Mouse (Mus musculus): ENCODE data around the gene Itm2b. TPM values are rescaled to one million over a fixed set of nuclear protein-coding genes. Genes with fewer than 3 reads are reported as not detected.
A peak's percentile ranks its signal among the peaks of the same experiment; 100 is the strongest.

Itm2b gene
- total RNA-seq (2021): 100 to 1,000 TPM; 281 to 288 TPM
- long read RNA-seq, experiment 1, transcript Itm2b-201 (6 exons, 1,796 nt): major isoform, 317 of 328 reads
- long read RNA-seq, experiment 1, partial matches to known transcripts: 4 of 328 reads
- long read RNA-seq, experiment 1, other reads (novel, unspliced or antisense): 5 of 328 reads
- long read RNA-seq, experiment 2, transcript Itm2b-201 (6 exons, 1,796 nt): major isoform, 250 of 260 reads
- long read RNA-seq, experiment 2, partial matches to known transcripts: 8 of 260 reads
- long read RNA-seq, experiment 2, other reads (novel, unspliced or antisense): 2 of 260 reads

DNA sequence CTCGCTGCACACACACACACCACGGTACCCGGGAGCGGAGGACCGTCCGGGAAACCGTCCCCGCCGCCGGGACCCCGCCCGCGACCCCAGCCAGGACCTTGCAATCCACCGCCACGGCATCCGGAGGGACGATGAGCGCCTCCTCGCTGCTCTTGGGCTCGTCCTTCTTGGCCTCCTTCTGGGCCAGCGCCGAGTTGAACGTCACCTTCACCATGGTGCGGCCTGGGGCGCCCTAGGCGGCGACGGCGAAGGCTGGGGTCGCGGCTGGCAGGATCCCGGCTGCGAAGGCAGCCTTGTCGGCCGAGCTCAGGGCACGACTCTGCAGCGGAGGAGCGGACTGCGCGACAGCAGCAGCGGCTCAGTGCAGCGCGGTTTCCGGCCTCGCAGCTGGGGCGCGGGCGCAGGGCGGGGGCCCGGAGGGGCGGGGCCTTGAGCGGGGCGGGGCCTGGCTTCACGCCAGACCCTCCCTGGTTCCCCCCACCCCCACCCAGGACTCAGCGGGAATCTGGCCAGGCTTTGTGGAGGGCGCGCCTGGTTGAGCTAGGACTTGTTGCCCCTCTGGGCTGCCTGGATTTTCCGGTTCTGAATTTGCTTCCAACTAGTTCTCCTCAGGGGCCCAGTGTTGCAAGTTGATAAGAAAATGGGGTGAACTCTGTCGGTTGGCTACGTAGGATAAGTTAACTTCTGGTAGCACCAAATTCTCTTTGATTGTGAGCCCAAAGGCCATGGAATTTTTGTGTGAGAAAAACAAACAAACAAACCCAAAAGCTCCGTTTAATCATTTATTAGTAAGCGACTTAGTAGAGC is at the start of gene Itm2b:
Gene Itm2b, minus strand, starts transcription at position 377 of the 807 bp plus-strand sequence.
- peak; percentile 85 for DNase-seq (ENCODE audit: low spot score)

DNA sequence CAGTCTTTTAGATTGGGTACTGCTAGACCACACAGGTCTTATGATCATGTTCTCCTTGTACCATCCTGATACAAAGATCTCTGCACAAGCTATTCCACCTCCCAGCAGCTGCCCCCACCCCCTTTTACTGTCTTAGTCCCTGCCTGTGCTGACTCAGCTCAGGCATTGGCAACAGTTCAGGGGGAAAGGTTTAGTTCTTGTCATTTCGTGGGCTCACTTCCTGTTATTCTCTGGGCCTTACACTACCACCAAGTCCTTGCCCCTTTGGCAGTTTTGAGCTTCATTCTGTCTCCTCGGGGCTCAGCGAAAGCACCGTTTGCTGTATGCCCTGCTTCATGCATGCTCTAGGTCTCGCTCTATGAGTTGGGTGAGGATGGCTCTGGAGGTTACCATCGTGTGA is 48.4 kb upstream of the Itm2b start:
- no peak for DNase-seq (ENCODE audit: low spot score)

DNA sequence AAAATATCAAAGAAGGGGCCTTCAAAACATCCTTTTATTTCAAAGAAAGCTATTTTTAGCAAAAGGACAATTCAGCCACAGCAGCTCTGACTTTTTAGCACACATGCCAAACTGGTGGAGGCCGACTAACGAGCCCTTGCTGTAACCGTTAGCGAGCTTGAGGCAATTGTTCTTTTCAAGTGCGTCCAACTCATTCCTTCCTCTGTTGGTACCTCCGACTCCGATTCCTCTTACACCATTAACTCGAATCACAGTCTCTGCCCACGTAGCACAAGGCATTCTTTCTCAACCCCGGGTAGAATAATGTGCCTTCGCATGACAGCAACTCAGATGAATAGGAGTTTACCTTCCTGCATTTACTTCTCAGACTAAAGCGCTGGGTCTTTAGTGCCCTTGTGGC is 45.5 kb upstream of the Itm2b start:
- DNase-seq (ENCODE audit: low spot score): no peak

DNA sequence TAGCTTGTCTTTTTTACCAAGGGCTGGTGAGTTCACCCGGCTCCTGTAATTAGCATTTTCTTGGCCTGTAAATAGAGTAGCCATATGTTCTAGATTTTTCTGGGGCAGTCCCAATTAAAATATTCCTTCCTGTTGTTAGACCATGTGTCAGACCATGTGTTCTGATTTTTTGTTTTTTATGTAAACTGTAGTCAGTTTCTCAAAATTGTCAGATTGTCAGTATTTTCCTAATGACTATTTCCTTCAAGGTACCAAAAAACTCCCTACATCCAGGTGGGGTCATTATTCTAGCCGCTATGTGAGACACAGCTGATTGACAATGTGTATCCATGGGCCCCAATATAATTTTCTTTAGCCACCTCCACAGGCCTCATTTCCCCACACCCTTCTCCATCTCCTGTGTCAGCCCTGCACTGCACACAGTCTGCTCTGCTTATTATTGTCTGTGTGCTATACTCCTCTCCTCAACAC is 40.5 kb upstream of the Itm2b start:
- no peak for DNase-seq (ENCODE audit: low spot score)

DNA sequence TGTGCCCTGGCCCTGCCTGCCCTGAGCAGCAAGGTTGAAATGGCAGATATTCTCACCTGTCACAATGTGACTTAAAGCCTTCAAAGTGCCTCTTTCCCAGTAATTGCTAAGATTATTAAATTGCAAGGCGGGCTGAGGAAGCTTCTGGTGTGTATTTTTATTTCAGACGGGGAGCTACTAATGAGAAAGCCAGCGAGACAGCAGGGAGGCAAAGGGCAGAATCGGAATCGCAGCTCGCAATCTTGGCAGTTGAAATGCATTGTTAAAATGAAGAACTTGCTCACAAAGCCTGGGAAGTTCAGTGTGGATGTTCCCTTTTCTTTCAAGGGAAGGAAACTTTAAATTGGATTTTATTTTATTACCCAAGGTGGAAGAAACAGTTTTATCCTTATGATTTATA is 39.9 kb upstream of the Itm2b start:
- DNase-seq (ENCODE audit: low spot score): no peak

GRCm38 (mm10) chr14:73423542-73423941 is 38.5 kb upstream of the Itm2b start:
- no peak for DNase-seq (ENCODE audit: low spot score)

DNA sequence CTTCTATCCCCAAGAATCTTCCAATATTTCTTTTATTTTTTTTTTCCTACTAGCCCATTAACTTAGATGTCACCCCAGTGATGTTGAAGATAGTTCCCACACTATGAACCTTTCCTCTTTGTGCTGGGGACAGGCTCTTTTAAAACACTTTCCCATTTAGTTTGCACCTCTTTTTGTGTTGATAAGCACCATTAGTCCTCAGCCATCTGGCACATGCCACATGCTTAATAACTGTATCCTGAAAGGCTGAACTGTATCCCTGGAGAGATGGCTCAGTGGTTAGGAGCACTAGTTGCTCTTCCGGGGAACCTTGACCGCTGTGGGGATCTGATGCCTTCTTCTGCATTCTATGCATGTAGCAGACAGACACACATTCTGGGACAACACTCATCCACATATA is 37.5 kb upstream of the Itm2b start:
- DNase-seq (ENCODE audit: low spot score): no peak

GRCm38 (mm10) chr14:73421580-73421979 is 36.5 kb upstream of the Itm2b start:
- no peak for DNase-seq (ENCODE audit: low spot score)

- DNase-seq (ENCODE audit: low spot score): no peak
Measured at GRCm38 (mm10) chr14:73420138-73420745, 35.2 kb upstream of the Itm2b start.

DNA sequence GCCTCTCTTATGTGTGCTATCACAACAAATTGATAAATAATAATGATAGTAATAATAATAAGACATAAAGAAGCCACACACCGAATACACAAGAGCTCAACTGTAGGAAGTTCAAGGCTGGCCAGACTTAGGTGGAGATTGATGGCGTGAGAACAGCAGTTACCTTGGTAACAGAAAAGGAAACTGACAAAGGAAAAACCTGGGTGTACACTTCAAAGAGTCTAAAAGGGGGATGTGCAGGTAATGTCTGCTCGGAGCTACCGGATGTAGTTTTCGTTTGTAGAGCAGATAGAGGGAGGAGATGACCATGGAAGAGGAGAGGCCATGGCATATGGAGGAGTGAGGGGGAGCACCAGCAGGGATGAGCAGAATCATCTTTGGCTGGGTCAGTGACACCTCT is 31.4 kb upstream of the Itm2b start:
- DNase-seq (ENCODE audit: low spot score): no peak

GRCm38 (mm10) chr14:73415376-73416035 is 30.4 kb upstream of the Itm2b start:
- DNase-seq (ENCODE audit: low spot score): no peak

DNA sequence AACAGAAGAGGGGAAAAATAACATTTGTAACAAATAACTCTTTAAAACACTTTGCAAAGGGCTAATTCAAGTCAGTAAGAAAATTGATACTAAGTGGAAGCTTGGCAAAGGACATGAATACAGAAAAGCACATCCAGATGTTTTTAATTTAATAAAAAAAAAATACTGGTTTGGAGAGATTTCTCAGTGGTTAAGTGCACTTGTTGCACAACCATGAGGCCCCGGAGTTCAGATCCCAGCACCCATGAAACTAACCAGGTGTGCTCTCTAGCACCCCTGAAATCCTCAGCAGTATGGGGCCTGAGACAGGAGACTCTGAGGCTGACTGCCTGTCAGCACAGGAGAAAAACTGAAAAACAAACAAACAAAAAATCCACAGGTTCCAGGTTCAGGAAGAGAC is 26.6 kb upstream of the Itm2b start:
- no peak for DNase-seq (ENCODE audit: low spot score)

DNA sequence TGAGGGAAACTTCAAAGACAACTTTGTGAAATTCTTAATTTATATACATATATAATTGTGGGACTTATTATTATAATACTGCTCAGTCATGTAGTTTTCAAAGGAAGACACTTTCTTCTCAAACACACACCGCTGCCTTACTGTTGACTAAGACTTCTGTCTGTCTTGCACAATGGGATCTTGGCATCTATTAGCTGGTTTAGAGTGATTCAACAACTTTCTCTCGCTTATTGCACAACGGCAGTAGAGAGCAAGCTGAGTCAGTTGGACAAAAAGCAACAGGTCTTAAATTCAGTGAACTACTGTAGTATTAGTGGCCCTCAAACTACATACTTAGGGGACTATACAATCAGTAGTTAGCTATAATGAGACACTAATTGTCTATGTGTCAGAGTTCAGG is 25.0 kb upstream of the Itm2b start:
- DNase-seq (ENCODE audit: low spot score): peak; percentile 51

DNA sequence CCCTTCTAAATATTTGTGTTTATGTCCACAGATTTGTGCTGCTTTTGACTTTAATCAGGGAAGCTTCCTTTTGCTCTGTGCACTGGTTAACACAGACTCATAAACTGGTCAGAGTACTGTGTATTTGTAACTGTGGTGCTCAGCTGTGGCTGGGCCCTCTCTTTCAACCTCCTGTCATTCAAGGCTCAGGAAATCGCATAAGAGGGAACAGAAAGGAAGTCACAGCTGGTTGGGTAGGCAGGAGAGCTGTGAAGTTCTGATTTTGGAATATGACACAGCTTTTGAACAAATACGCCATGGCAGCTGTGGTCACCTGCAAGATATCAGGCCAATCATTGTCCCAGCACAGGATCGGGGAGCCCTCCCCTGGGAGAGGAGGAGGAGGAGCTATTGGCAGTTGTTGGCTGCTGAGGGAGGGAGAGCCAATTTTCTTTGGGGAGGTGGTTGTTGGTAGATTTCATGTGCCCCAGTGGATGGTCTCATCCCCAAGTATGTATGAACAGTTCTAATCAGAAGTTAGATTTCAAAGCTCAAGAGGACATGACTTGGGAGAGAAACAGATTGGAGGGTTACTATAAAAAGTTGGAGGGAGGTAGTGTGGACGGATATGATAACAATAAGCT is 23.2 kb upstream of the Itm2b start:
- DNase-seq (ENCODE audit: low spot score): no peak

GRCm38 (mm10) chr14:73404016-73404415 is 18.9 kb upstream of the Itm2b start:
- no peak for DNase-seq (ENCODE audit: low spot score)

DNA sequence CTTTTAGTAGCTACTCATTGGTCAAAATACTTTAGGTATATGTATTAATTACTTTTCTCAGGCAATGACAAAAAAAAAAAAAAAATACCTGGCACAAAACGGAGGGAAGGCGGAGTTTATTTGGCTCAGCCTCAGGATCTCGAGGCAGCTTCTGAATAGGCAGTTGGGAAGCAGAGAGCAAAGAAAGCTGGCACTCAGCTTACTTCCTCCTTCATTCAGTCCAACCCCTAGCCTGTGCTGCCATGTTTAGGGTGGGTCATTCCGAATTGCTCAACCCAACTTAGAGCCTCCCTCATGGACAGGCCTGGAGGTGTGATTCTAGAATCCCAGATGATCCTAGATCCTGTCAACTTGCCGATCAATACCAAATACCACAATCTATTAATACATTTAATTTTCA is 18.3 kb upstream of the Itm2b start:
- no peak for DNase-seq (ENCODE audit: low spot score)

GRCm38 (mm10) chr14:73402296-73403035 is 17.4 kb upstream of the Itm2b start:
- no peak for DNase-seq (ENCODE audit: low spot score)

- no peak for DNase-seq (ENCODE audit: low spot score)
Measured at GRCm38 (mm10) chr14:73401408-73401807, 16.3 kb upstream of the Itm2b start.

GRCm38 (mm10) chr14:73399866-73400618 is 15.0 kb upstream of the Itm2b start:
- no peak for DNase-seq (ENCODE audit: low spot score)

All from gastrocnemius, adult 18-20 months (tissue).